9 mouse cellular contexts compared by ENCODE assay signal in the genomic region with DNA sequence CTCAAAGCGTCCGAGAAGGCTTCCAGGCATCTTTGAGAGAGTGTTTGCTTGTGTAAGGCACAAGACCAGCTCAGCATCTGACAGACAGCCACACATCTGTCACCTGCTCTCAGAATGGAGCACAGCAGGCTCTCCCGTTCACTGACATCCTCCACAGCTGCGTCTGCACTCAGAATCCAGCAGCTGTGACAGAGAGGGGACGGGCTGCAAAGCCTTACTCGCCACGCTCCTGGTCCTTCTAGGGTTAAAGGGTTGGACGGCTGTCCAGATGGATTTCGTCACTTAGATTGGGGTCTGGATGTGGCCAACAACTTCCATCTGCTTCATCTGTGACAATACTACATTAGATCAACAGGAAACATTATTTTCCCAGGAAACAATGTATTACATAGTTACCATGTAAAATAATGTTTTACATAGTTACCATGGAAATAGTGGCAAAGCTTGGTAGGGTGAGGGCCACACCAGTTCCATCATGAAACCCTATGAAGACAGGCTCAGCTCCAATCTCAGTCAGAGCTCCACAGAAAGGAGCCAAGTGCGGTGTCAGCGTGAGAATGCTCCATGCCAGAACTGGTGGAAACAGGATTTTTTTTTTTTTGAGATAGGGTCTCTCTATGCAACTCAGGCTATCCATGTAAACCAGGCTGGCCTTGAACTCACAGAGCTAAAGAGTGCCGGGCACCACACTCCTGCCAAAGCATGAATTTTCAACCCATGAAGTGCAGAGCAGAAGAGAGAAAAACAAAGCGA. TPM values are rescaled to one million over a fixed set of nuclear protein-coding genes. Genes with fewer than 3 reads are reported as not detected.
DNase-seq lines count a peak whose midpoint lies in the region; ATAC-seq and TF ChIP-seq lines count a peak whose summit lies in the region.
"Had no signal": no experiment of that assay in that cellular context is flagged by ENCODE, and none has a peak within 500 bp of the region (broad histone marks: within the 10 kb centered on the region; RNA-seq: fewer than 3 reads in every experiment).

No protein-coding gene starts in this region.

- peak; percentile 20 for DNase-seq in forebrain, postnatal 0 days
- no peak for DNase-seq in liver, embryonic 11.5 days (ENCODE audit: low spot score)
- no peak for DNase-seq in liver
- peak; percentile 65 to 74 for DNase-seq in thymus, postnatal 10 days (ENCODE audit: low spot score in 2 of 2)
- no peak for DNase-seq in urinary bladder, postnatal 4 days (ENCODE audit: low spot score in 2 of 2)
- DNase-seq in right cerebral cortex, postnatal 25 days, result no peak

- peak; percentile 38 for ATAC-seq in forebrain, postnatal 0 days
- no peak for ATAC-seq in forebrain, embryonic 15.5 days (replicated peaks)
- ATAC-seq in liver, embryonic 11.5 days (replicated peaks; ENCODE audit: low FRiP score), result no peak
- 0 out of 2 replicates have a peak, but pooled peaks have one; percentile 16 for ATAC-seq in intestine, embryonic 16.5 days
- ATAC-seq: midbrain, embryonic 15.5 days had no signal

- TF ChIP-seq CTCF in forebrain, postnatal 0 days (IDR thresholded peaks at IDR 0.05; ENCODE audit: low read depth), result no peak

- no peaks in the 10 kb centered on the region for H3K4me1 ChIP-seq in forebrain, postnatal 0 days (ENCODE audit: insufficient read depth)
- peaks cover 8% of the 10 kb centered on the region for H3K4me1 ChIP-seq in forebrain, embryonic 15.5 days
- peaks cover 20% of the 10 kb centered on the region for H3K4me1 ChIP-seq in liver, embryonic 11.5 days (replicated peaks; ENCODE audit: control insufficient read depth, insufficient read depth, low read length)
- peaks cover 46% of the 10 kb centered on the region for H3K4me1 ChIP-seq in intestine, embryonic 16.5 days (ENCODE audit: control insufficient read depth, insufficient read depth, low read length)

- H3K36me3 ChIP-seq in forebrain, postnatal 0 days (ENCODE audit: insufficient read depth), result no peaks in the 10 kb centered on the region
- no peaks in the 10 kb centered on the region for H3K36me3 ChIP-seq in forebrain, embryonic 15.5 days
- H3K36me3 ChIP-seq in liver, embryonic 11.5 days (ENCODE audit: control insufficient read depth, insufficient read depth, low read length), result no peaks in the 10 kb centered on the region
- no peaks in the 10 kb centered on the region for H3K36me3 ChIP-seq in intestine, embryonic 16.5 days (ENCODE audit: control insufficient read depth, insufficient read depth, low read length)
- H3K36me3 ChIP-seq: midbrain, embryonic 15.5 days had no signal

- no peak overlapping the region for H3K9ac ChIP-seq in forebrain, postnatal 0 days
- H3K9ac ChIP-seq in forebrain, embryonic 15.5 days (replicated peaks), result no peak overlapping the region
- H3K9ac ChIP-seq in liver, embryonic 11.5 days (ENCODE audit: low read depth, low read length), result no peak overlapping the region
- H3K9ac ChIP-seq in intestine, embryonic 16.5 days (ENCODE audit: low read depth, low read length), result 0 out of 2 replicates have a peak overlapping the region, but pooled peaks have one; percentile 29
- H3K9ac ChIP-seq: midbrain, embryonic 15.5 days had no signal

- H3K27ac ChIP-seq in forebrain, postnatal 0 days (ENCODE audit: low read depth, low read length), result no peak overlapping the region
- no peak overlapping the region for H3K27ac ChIP-seq in forebrain, embryonic 15.5 days (replicated peaks)
- 0 out of 2 replicates have a peak overlapping the region, but pooled peaks have one; percentile 2 for H3K27ac ChIP-seq in liver, embryonic 11.5 days (ENCODE audit: low read depth, low read length)
- peak overlapping the region; percentile 75 for H3K27ac ChIP-seq in intestine, embryonic 16.5 days (ENCODE audit: low read length)
- H3K27ac ChIP-seq: midbrain, embryonic 15.5 days had no signal

- H3K9me3 ChIP-seq in forebrain, postnatal 0 days (ENCODE audit: low read length), result no peaks in the 10 kb centered on the region
- no peaks in the 10 kb centered on the region for H3K9me3 ChIP-seq in forebrain, embryonic 15.5 days
- H3K9me3 ChIP-seq in liver, embryonic 11.5 days (ENCODE audit: control insufficient read depth, low read length), result no peaks in the 10 kb centered on the region
- no peaks in the 10 kb centered on the region for H3K9me3 ChIP-seq in intestine, embryonic 16.5 days (ENCODE audit: control insufficient read depth, low read length)
- H3K9me3 ChIP-seq: midbrain, embryonic 15.5 days had no signal

- H3K4me3 ChIP-seq in forebrain, postnatal 0 days (ENCODE audit: low read depth, low read length), result no peak overlapping the region
- no peak overlapping the region for H3K4me3 ChIP-seq in forebrain, embryonic 15.5 days
- no peak overlapping the region for H3K4me3 ChIP-seq in liver, embryonic 11.5 days (ENCODE audit: low read depth, low read length)
- H3K4me3 ChIP-seq in intestine, embryonic 16.5 days (ENCODE audit: low read length), result no peak overlapping the region
- H3K4me3 ChIP-seq: midbrain, embryonic 15.5 days had no signal

- WGBS in forebrain, postnatal 0 days, result 56% methylated on average over 13 of the region's 13 CpGs
- WGBS in forebrain, embryonic 15.5 days, result 63% methylated on average over 13 of the region's 13 CpGs
- WGBS in liver, embryonic 11.5 days, result 61% methylated on average over 13 of the region's 13 CpGs
- WGBS in intestine, embryonic 16.5 days, result 43% methylated on average over 13 of the region's 13 CpGs

- H3K27me3 ChIP-seq in forebrain, postnatal 0 days (ENCODE audit: insufficient read depth, low read length), result no peaks in the 10 kb centered on the region
- no peaks in the 10 kb centered on the region for H3K27me3 ChIP-seq in forebrain, embryonic 15.5 days
- H3K27me3 ChIP-seq in liver, embryonic 11.5 days (replicated peaks; ENCODE audit: control insufficient read depth, insufficient read depth, low read length), result no peaks in the 10 kb centered on the region
- H3K27me3 ChIP-seq in intestine, embryonic 16.5 days (replicated peaks; ENCODE audit: control insufficient read depth, insufficient read depth, low read length), result no peaks in the 10 kb centered on the region
- H3K27me3 ChIP-seq: midbrain, embryonic 15.5 days had no signal

- H3K4me2 ChIP-seq in forebrain, postnatal 0 days (ENCODE audit: low read depth), result no peak overlapping the region
- H3K4me2 ChIP-seq in forebrain, embryonic 15.5 days (replicated peaks), result no peak overlapping the region
- no peak overlapping the region for H3K4me2 ChIP-seq in liver, embryonic 11.5 days
- no peak overlapping the region for H3K4me2 ChIP-seq in intestine, embryonic 16.5 days (ENCODE audit: low read depth, low read length)
- H3K4me2 ChIP-seq: midbrain, embryonic 15.5 days had no signal

RNA-seq across cellular contexts. Expression of a gene that starts 28.2 kb away (rescaled TPM):
- total RNA-seq in forebrain, postnatal 0 days (2014; rRNA removed), result 29.1 and 43.7 TPM in 2 replicates
- 104 and 113 TPM in 2 replicates for polyA plus RNA-seq in forebrain, postnatal 0 days (2015; fragmentation: Nextera tagmentation; extraction: Ambion mirVana)
- polyA plus RNA-seq in forebrain, embryonic 15.5 days (2015; fragmentation: Nextera tagmentation; extraction: Ambion mirVana), result 168 and 178 TPM in 2 replicates
- polyA plus RNA-seq in liver, embryonic 11.5 days (2014; fragmentation: Nextera tagmentation; extraction: Ambion mirVana), result 265 and 295 TPM in 2 replicates
- 214 and 235 TPM in 2 replicates for polyA plus RNA-seq in intestine, embryonic 16.5 days (2015; fragmentation: Nextera tagmentation; extraction: Ambion mirVana)

RNA-seq across cellular contexts. Expression of a gene that starts 28.6 kb away (rescaled TPM):
- 436 and 703 TPM in 2 replicates for total RNA-seq in forebrain, postnatal 0 days (2014; rRNA removed)
- polyA plus RNA-seq in forebrain, postnatal 0 days (2015; fragmentation: Nextera tagmentation; extraction: Ambion mirVana), result 1,351 and 1,499 TPM in 2 replicates
- 971 and 990 TPM in 2 replicates for polyA plus RNA-seq in forebrain, embryonic 15.5 days (2015; fragmentation: Nextera tagmentation; extraction: Ambion mirVana)
- polyA plus RNA-seq in liver, embryonic 11.5 days (2014; fragmentation: Nextera tagmentation; extraction: Ambion mirVana), result 1,052 and 1,118 TPM in 2 replicates
- polyA plus RNA-seq in intestine, embryonic 16.5 days (2015; fragmentation: Nextera tagmentation; extraction: Ambion mirVana), result 1,710 and 1,737 TPM in 2 replicates

RNA-seq across cellular contexts. Expression of a gene that starts 28.7 kb away (rescaled TPM):
- total RNA-seq in forebrain, postnatal 0 days (2014; rRNA removed), result 7.0 and 9.2 TPM in 2 replicates
- polyA plus RNA-seq in forebrain, postnatal 0 days (2015; fragmentation: Nextera tagmentation; extraction: Ambion mirVana), result 12.4 and 14.8 TPM in 2 replicates
- 6.6 and 7.3 TPM in 2 replicates for polyA plus RNA-seq in forebrain, embryonic 15.5 days (2015; fragmentation: Nextera tagmentation; extraction: Ambion mirVana)
- 0.69 and 2.4 TPM in 2 replicates for polyA plus RNA-seq in liver, embryonic 11.5 days (2014; fragmentation: Nextera tagmentation; extraction: Ambion mirVana)
- polyA plus RNA-seq in intestine, embryonic 16.5 days (2015; fragmentation: Nextera tagmentation; extraction: Ambion mirVana), result 1.5 TPM in 2 replicates

RNA-seq across cellular contexts. Expression of a gene that starts 39.6 kb away (rescaled TPM):
- 2.8 and 3.3 TPM in 2 replicates for total RNA-seq in forebrain, postnatal 0 days (2014; rRNA removed)
- 4.6 and 5.8 TPM in 2 replicates for polyA plus RNA-seq in forebrain, postnatal 0 days (2015; fragmentation: Nextera tagmentation; extraction: Ambion mirVana)
- polyA plus RNA-seq in forebrain, embryonic 15.5 days (2015; fragmentation: Nextera tagmentation; extraction: Ambion mirVana), result 4.0 and 4.8 TPM in 2 replicates
- 10.5 and 12.3 TPM in 2 replicates for polyA plus RNA-seq in liver, embryonic 11.5 days (2014; fragmentation: Nextera tagmentation; extraction: Ambion mirVana)
- 55.5 and 55.6 TPM in 2 replicates for polyA plus RNA-seq in intestine, embryonic 16.5 days (2015; fragmentation: Nextera tagmentation; extraction: Ambion mirVana)

RNA-seq across cellular contexts. Expression of a gene that starts 49.1 kb away (rescaled TPM):
- total RNA-seq in forebrain, postnatal 0 days (2014; rRNA removed), result 18.5 and 25.9 TPM in 2 replicates
- 21.7 and 22.7 TPM in 2 replicates for polyA plus RNA-seq in forebrain, postnatal 0 days (2015; fragmentation: Nextera tagmentation; extraction: Ambion mirVana)
- polyA plus RNA-seq in forebrain, embryonic 15.5 days (2015; fragmentation: Nextera tagmentation; extraction: Ambion mirVana), result 8.3 and 11.3 TPM in 2 replicates
- polyA plus RNA-seq in liver, embryonic 11.5 days (2014; fragmentation: Nextera tagmentation; extraction: Ambion mirVana), result 1.6 and 4.1 TPM in 2 replicates
- polyA plus RNA-seq in intestine, embryonic 16.5 days (2015; fragmentation: Nextera tagmentation; extraction: Ambion mirVana), result 1.8 and 1.9 TPM in 2 replicates

Comparison
In these comparisons a context has a peak if more than half of its experiments do, and no peak if none do; other contexts are left out.
1. ATAC-seq: peak in forebrain, postnatal 0 days (single experiment) and intestine, embryonic 16.5 days (single experiment); none in forebrain, embryonic 15.5 days (single experiment) and liver, embryonic 11.5 days (single experiment).
2. DNase-seq: peak in forebrain, postnatal 0 days (single experiment) and thymus, postnatal 10 days (2 of 2); none in liver, embryonic 11.5 days (single experiment), liver (single experiment), urinary bladder, postnatal 4 days (0 of 2) and right cerebral cortex, postnatal 25 days (single experiment).
3. H3K27ac ChIP-seq: peak in liver, embryonic 11.5 days (single experiment) and intestine, embryonic 16.5 days (single experiment); none in forebrain, postnatal 0 days (single experiment) and forebrain, embryonic 15.5 days (single experiment).